Mouse (Mus musculus) heart, embryonic 12.5 days (tissue): ENCODE measurements around the gene Fam89b. TPM values are rescaled to one million over a fixed set of nuclear protein-coding genes. Genes with fewer than 3 reads are reported as not detected.
"Not testable (repeated sequence)": the region's sequence is repeated elsewhere in the genome, so short reads cannot be mapped to it uniquely, and the experiment has no call there.

Experiments used
- ATAC-seq: fragments of 200-750 bp; cut with Nextera tagmentation; 2 replicates; pipeline ENCODE4 v1.8.0; 2017; ENCODE audit warnings: moderate TSS enrichment, moderate library complexity; ENCODE audit not compliant: insufficient number of reproducible peaks, low FRiP score
- H3K27ac ChIP-seq: fragments of 300-500 bp; sonication (generic); 2 replicates; pipeline ENCODE4 v1.5.1; 2016; ENCODE audit warnings: mild to moderate bottlenecking, moderate library complexity; ENCODE audit not compliant: poor library complexity, severe bottlenecking
- H3K27me3 ChIP-seq: fragments of 300-500 bp; sonication (generic); replicated peaks from 2 replicates; pipeline ENCODE4 v1.6.1; 2016; ENCODE audit warnings: mild to moderate bottlenecking, moderate library complexity
- H3K36me3 ChIP-seq: fragments of 300-500 bp; sonication (generic); 2 replicates; pipeline ENCODE4 v1.6.1; 2016; ENCODE audit warnings: mild to moderate bottlenecking, moderate library complexity
- H3K4me1 ChIP-seq: fragments of 300-500 bp; sonication (generic); replicated peaks from 2 replicates; pipeline ENCODE4 v1.6.1; 2016; ENCODE audit warnings: mild to moderate bottlenecking
- H3K4me2 ChIP-seq: fragments of 300-500 bp; sonication (generic); 2 replicates; pipeline ENCODE4 v1.6.1; 2016; ENCODE audit warnings: mild to moderate bottlenecking, moderate library complexity
- H3K4me3 ChIP-seq: fragments of 300-500 bp; sonication (generic); 2 replicates; pipeline ENCODE4 v1.5.1; 2016; ENCODE audit warnings: mild to moderate bottlenecking
- H3K9ac ChIP-seq: fragments of 300-500 bp; sonication (generic); 2 replicates; pipeline ENCODE4 v1.6.1; 2016; ENCODE audit warnings: mild to moderate bottlenecking, moderate library complexity
- H3K9me3 ChIP-seq: fragments of 300-500 bp; sonication (generic); replicated peaks from 2 replicates; pipeline ENCODE4 v1.6.1; 2016; ENCODE audit warnings: mild to moderate bottlenecking, moderate library complexity
- WGBS: fragments of 180-500 bp; shearing (Covaris S2); methylation state at CpG from one replicate; pipeline ENCODE4 v1.1.7; 2016; 5-methylcytosine and 5-hydroxymethylcytosine counted together
- polyA plus RNA-seq: library from polyadenylated mRNA; unstranded; fragments of >200 nt; fragmentation: Nextera tagmentation; extraction: Ambion mirVana; gene quantifications from 2 replicates; pipeline ENCODE4 v1.2.1, GENCODE M21; 2016

The Fam89b gene
- polyA plus RNA-seq, 1 experiment from 2014 or later = 78.9 TPM

DNA sequence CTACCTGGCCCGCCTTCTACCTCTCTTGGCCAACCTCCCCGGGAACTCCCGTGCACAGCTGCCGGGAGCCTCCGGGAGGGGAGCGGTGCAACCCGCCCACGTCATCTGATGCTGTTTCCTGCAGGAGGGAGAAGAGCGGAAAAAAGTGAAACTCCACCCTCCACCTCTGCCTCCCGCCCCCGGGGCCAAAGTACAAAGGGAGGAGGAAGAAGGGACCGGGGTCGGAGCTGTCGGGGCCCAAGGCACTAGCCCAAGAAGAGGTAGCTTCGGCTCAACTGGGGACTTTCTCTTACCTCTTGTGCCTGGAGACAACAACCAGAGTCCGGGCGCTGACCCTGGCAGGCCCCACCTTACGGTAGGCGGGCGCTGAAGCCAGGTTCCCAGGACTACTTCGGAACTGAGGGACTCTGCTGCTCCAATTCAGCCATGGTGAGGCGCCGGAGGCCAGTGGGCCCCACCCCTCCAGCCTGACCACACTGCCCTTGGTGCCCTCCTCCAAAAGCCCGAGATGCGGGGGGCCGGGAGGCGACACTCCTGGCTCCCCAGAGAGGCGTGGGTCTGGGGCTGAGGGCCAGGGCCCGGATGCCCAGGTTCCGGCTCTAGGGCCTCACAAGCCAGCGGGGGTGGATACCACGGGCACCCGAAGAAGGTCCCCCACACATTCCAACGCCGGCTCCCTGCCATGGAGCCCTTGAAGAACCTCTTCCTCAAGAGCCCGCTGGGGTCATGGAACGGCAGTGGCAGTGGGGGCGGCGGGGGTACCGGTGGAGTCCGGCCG is 39.7 kb downstream of the Fam89b start:
- 9% methylated on average over 41 of the region's 42 CpGs for WGBS
- Histone ChIP-seq H3K9me3 (no peaks in the 10 kb centered on the region), H3K4me2 (peak overlapping the region; percentile 99), H3K27me3 (no peaks in the 10 kb centered on the region), H3K27ac (peak overlapping the region; percentile 87), H3K4me1 (peaks cover 56% of the 10 kb centered on the region), H3K4me3 (peak overlapping the region; percentile 84), H3K9ac (peak overlapping the region; percentile 98), H3K36me3 (peaks cover 60% of the 10 kb centered on the region)
- ATAC-seq = peak; percentile 71

- WGBS = under 1% methylated on average over 7 of the region's 7 CpGs
- no peaks in the 10 kb centered on the region for H3K27me3 ChIP-seq
- H3K4me3 ChIP-seq = peak overlapping the region; percentile 84
- H3K9me3 ChIP-seq = no peaks in the 10 kb centered on the region
- H3K4me2 ChIP-seq = peak overlapping the region; percentile 99
- peaks cover 54% of the 10 kb centered on the region for H3K4me1 ChIP-seq
- no peak for ATAC-seq
- peaks cover 60% of the 10 kb centered on the region for H3K36me3 ChIP-seq
- peak overlapping the region; percentile 98 for H3K9ac ChIP-seq
- H3K27ac ChIP-seq = peak overlapping the region; percentile 87
Observed at GRCm38 (mm10) chr19:5689088-5689428, 40.4 kb downstream of the Fam89b start.

DNA sequence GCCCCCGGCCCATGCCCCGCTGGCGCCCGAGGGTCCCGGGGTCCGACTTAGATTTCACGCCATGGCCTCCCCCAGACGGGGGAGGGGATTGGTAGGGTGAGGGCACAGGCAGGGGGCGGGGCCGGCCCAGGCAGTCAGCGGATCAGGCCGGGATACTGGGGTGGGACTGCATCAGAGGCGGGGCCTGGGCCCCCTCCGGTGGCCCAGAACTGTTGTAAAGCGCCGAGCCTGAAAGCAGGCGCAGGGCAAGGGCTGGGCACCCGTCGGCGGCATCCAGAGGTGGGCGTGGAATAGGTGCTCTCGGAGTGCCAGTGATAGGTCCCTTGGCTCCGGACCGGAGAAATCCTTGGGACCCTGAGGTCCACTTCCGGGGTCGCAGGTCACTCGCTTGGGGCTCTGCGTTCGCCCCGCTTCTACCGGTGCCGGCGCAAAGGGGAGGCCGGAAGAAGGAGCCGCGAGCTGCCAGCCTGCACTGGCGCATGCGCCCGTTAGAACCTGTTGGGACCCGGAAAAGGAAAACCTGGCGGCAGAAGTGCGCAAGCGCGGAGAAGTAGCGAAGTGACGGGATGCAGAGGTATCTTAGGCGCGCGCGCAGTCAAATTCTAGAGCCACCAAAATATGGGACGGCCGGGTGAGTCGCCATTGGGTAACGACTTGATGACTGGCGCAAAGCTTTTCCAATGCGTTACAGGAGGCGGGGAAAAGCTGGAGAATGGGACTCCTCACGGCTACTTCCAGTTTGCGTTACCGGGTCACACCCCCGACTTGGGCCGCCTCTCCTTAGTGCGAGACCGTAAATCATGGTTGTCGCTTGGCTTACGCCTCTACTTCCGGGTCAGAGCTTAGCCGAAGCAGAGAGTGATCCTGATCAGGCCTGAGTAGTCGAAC is 41.0 kb downstream of the Fam89b start, which contains the start of the genes Map3k11 and Pcnx3:
TSS of gene Map3k11 (plus strand) at position 543 of the 888 bp plus-strand sequence.
TSS of gene Pcnx3 (minus strand) at position 709 of the 888 bp plus-strand sequence.
- Histone ChIP-seq H3K27ac (peak within 1 kb of the TSS; percentile 87), H3K4me1 (peaks cover 48% of the 10 kb centered on the region), H3K9ac (peak within 1 kb of the TSS; percentile 98), H3K9me3 (no peaks in the 10 kb centered on the region), H3K36me3 (peaks cover 60% of the 10 kb centered on the region), H3K4me2 (peak within 1 kb of the TSS; percentile 99), H3K4me3 (peak within 1 kb of the TSS; percentile 84), H3K27me3 (no peaks in the 10 kb centered on the region)
- peak; percentile 84 for ATAC-seq
- under 1% methylated on average over 69 of the region's 69 CpGs for WGBS

GRCm38 (mm10) chr19:5687738-5688137 is 41.7 kb downstream of the Fam89b start:
- Histone ChIP-seq H3K27ac (peak overlapping the region; percentile 87), H3K4me1 (peaks cover 41% of the 10 kb centered on the region), H3K4me2 (peak overlapping the region; percentile 99), H3K4me3 (peak overlapping the region; percentile 84), H3K9ac (peak overlapping the region; percentile 92), H3K9me3 (no peaks in the 10 kb centered on the region), H3K27me3 (no peaks in the 10 kb centered on the region), H3K36me3 (peaks cover 60% of the 10 kb centered on the region)
- ATAC-seq = no peak
- 21% methylated on average over 9 of the region's 9 CpGs for WGBS

DNA sequence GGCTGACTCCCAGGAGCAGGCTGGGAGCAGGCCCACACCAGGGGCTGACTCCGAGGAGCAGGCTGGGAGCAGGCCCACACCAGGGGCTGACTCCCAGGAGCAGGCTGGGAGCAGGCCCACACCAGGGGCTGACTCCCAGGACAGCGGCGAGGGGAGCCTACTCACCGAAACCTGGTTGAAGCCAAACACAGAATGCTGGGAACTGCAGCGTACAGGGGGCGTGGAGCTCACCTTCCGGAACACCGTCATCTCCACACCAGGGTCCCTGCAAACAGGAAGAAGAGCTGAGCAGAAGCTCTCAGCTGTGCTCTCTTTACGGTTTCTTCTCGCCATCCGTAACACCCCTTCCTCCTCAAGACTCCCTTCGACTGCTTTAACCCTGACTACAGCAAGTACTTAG is 42.5 kb downstream of the Fam89b start:
- H3K4me2 ChIP-seq = peak overlapping the region; percentile 99
- not testable (repeated sequence) for H3K27ac ChIP-seq, ATAC-seq, H3K9me3 ChIP-seq, H3K27me3 ChIP-seq
- H3K36me3 ChIP-seq = peaks cover 64% of the 10 kb centered on the region
- H3K4me1 ChIP-seq = peaks cover 33% of the 10 kb centered on the region
- H3K9ac ChIP-seq = peak overlapping the region; percentile 92; the same call in 1 of the 2 replicates
- 0 out of 2 replicates have a peak overlapping the region, but pooled peaks have one; percentile 84 for H3K4me3 ChIP-seq
- 88% methylated on average over 12 of the region's 12 CpGs for WGBS

DNA sequence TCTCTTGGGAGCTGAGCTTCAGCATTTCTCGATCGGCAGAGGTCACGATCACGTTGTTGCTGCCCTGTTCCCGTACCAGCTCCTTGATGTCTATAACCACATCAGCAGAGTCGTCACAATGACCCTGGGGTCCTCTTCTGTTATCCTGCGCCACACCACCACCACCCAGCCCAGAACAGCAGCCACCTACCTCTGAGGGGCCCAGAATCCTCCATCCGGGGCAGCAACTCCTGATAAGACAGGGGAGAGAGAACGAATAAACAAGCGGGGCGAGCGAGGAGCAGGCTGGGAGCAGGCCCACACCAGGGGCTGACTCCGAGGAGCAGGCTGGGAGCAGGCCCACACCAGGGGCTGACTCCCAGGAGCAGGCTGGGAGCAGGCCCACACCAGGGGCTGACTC is 43.0 kb downstream of the Fam89b start:
- Histone ChIP-seq H3K4me2 (no peak overlapping the region), H3K9ac (no peak overlapping the region), H3K4me3 (no peak overlapping the region), H3K27ac (no peak overlapping the region), H3K27me3 (no peaks in the 10 kb centered on the region), H3K36me3 (peaks cover 64% of the 10 kb centered on the region), H3K4me1 (peaks cover 28% of the 10 kb centered on the region), H3K9me3 (no peaks in the 10 kb centered on the region)
- 71% methylated on average over 13 of the region's 13 CpGs for WGBS
- no peak for ATAC-seq

DNA sequence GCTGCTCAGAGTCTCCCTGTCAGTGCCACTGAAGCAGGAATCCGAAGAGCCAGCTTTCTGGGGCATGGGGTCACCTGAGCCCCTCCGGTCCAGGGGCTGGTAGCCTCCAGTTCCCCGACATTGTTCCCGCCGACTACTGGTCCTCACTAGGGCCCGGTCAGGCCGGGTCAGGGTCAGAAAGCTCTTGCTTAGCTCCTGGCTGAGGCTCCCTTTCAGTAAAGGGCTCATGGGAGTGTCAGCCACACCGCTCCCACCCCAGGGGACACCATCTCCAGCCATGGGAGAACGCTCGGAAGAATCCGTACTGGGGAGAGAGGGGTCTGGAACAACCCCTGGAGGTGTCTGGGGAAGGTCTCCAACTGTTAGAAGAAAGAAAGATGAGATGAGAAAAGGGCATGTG is 43.6 kb downstream of the Fam89b start:
- H3K36me3 ChIP-seq = peaks cover 64% of the 10 kb centered on the region
- H3K9me3 ChIP-seq = no peaks in the 10 kb centered on the region
- H3K27ac ChIP-seq = no peak overlapping the region
- peaks cover 22% of the 10 kb centered on the region for H3K4me1 ChIP-seq
- H3K27me3 ChIP-seq = no peaks in the 10 kb centered on the region
- no peak overlapping the region for H3K9ac ChIP-seq
- 91% methylated on average over 11 of the region's 11 CpGs for WGBS
- no peak overlapping the region for H3K4me3 ChIP-seq
- no peak overlapping the region for H3K4me2 ChIP-seq
- ATAC-seq = no peak

DNA sequence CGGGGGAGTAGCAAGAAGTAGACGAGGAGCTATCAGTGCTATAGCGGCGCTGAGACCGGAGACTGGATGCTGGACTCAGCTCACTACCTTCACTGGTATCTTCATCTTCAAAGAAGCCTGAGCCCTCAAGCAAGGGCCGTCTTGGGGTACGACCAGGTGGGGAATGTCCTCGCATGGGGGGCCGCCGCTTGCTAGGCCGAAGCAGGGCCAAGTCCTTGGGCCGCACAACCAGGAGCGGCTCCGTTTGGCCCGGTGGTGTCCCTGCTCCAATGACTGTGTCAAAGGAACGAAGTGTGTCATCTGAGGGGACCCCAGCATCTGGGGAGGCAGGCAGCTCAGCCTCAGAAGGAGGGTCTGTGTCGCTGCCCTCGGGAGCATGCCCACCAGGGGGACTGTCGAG is 44.0 kb downstream of the Fam89b start:
- ATAC-seq = no peak
- H3K9me3 ChIP-seq = no peaks in the 10 kb centered on the region
- no peak overlapping the region for H3K9ac ChIP-seq
- 95% methylated on average over 19 of the region's 19 CpGs for WGBS
- H3K36me3 ChIP-seq = peaks cover 65% of the 10 kb centered on the region
- H3K4me3 ChIP-seq = no peak overlapping the region
- no peak overlapping the region for H3K4me2 ChIP-seq
- H3K4me1 ChIP-seq = peaks cover 18% of the 10 kb centered on the region
- no peaks in the 10 kb centered on the region for H3K27me3 ChIP-seq
- H3K27ac ChIP-seq = no peak overlapping the region

DNA sequence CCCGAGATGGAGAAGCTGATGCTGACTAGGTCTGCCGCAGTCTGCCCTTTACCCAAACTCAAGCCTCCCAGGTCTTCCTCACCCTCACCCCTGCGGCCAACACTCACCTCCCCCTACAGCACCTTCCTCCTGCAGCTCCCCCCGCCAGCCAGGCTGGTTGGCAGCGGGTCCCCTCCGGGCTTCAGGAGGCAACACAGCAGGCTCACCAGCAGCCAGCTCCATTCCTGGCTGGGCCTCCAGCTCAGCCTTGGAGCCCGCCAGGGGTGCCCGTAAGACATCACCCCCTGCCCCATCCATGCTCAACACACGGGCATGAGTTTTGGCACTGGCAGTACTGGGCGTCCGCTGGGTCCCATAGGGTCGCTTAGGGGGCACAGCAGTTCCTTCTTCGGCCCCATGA is 44.5 kb downstream of the Fam89b start:
- Histone ChIP-seq H3K4me3 (no peak overlapping the region), H3K4me1 (peaks cover 13% of the 10 kb centered on the region), H3K36me3 (peaks cover 70% of the 10 kb centered on the region), H3K27me3 (no peaks in the 10 kb centered on the region), H3K9ac (no peak overlapping the region), H3K27ac (no peak overlapping the region), H3K9me3 (no peaks in the 10 kb centered on the region), H3K4me2 (no peak overlapping the region)
- ATAC-seq = no peak
- 91% methylated on average over 13 of the region's 13 CpGs for WGBS

- WGBS = 88% methylated on average over 12 of the region's 12 CpGs
- no peak overlapping the region for H3K27ac ChIP-seq
- no peaks in the 10 kb centered on the region for H3K9me3 ChIP-seq
- peaks cover 12% of the 10 kb centered on the region for H3K4me1 ChIP-seq
- H3K27me3 ChIP-seq = no peaks in the 10 kb centered on the region
- ATAC-seq = no peak
- no peak overlapping the region for H3K4me2 ChIP-seq
- H3K36me3 ChIP-seq = peaks cover 77% of the 10 kb centered on the region
- no peak overlapping the region for H3K9ac ChIP-seq
- no peak overlapping the region for H3K4me3 ChIP-seq
Observed at GRCm38 (mm10) chr19:5684236-5684635, 45.2 kb downstream of the Fam89b start.

DNA sequence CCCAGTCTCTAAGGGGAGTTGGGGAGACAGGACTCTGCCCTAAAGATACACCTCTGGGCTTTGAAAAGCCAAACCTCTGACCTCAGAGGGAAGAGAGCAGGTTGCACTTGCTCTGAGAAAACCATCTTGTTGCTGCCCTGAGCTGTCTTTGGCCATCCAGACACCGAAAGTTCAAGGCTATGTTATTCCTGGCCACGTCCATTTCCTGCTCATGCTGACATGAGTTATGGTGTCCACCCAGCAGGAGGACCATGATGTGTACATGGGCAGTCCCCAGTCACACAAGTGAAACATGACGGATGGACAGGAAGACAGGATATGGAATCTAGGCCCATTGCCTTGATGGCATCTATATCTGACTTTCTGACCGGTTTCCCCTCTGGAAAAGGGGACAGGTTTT is 49.0 kb downstream of the Fam89b start:
- peak; percentile 31; the same call in 1 of the 2 replicates for ATAC-seq
- Histone ChIP-seq H3K36me3 (peaks cover 93% of the 10 kb centered on the region), H3K4me3 (no peak overlapping the region), H3K4me2 (no peak overlapping the region), H3K9me3 (no peaks in the 10 kb centered on the region), H3K4me1 (no peaks in the 10 kb centered on the region), H3K9ac (no peak overlapping the region), H3K27ac (no peak overlapping the region), H3K27me3 (no peaks in the 10 kb centered on the region)
- 74% methylated on average over 4 of the region's 4 CpGs for WGBS
